Mouse (Mus musculus) testis, postnatal 14 days (tissue): ENCODE data around the gene Hoxc8.

Experiments used
- DNase-seq: peaks from one replicate; pipeline ENCODE4 v3.0.0; 2021; ENCODE audit warnings: low spot score

Hoxc8 gene

DNA sequence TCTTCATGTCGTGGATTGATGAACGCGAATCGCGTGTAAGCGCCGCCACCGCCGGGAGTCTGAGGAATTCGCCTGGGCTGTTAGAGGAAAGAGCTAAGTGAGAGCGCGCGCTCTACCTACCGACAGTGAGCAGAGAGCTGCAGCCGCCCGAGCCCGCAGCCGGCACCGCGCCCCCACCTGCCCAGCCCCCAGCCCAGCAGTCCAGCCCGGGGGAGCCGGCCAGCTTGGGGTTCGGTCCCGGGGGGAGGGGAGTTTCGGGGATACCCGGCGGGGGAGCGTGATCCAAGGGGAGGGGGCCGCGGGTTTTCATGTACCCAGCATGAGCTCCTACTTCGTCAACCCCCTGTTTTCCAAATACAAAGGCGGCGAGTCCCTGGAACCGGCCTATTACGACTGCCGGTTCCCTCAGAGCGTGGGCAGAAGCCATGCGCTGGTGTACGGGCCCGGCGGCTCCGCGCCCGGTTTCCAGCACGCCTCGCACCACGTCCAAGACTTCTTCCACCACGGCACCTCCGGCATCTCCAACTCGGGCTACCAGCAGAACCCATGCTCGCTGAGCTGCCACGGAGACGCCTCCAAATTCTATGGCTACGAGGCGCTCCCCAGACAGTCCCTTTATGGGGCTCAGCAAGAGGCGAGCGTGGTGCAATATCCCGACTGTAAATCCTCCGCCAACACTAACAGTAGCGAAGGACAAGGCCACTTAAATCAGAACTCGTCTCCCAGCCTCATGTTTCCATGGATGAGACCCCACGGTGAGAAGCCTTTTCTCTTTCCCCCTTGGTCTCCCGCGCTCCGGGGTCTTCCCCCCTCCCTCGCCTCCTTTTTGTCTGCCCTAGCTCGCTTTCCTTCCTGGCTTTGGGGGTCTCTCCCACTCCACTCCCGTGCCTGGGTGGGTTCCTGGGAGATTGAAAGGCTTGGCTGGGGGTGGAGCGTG lies at the start of gene Hoxc8:
Gene Hoxc8, plus strand, starts transcription at position 147 of the 937 bp plus-strand sequence.
- no peak for DNase-seq

DNA sequence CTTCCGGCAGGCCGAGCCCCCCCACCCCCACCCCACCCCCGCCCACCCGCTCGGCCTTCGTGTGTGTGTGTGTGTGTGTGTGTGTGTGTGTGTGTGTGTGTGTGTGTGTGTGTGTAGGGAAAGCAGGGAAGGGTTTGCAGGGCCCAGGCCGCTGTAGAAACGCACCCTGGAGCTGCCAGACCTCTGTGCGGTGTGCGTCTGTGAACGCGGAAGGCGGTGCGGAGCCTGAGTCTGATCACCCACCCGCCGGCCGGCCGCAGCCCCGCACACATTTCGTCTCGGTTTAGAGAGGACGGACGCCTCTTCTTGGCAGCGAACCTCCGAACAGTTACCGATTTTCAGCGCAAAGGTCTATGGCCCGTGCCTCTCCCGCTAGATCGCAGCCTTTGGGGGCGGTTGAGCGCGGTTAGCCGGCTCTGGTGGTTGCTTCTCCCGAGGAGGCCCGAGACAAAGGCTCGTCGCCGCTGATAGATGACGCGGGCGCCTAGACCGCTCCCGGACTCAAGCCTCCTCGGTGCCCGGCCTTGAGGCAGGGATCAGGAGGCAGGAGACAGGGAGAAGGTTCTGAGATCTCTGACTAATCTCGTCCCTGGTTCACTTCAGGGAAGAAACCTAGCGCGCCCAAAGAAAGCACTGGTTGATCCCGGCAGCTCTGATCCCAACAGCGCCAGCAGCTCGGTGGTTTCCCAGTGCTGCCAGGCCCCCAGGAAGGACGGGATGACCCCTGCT lies 47.5 kb upstream of the Hoxc8 start:
- DNase-seq, result no peak

- DNase-seq, result no peak
Observed at GRCm38 (mm10) chr15:102943468-102943813, 47.0 kb upstream of the Hoxc8 start.

GRCm38 (mm10) chr15:102945185-102946077 lies 45.0 kb upstream of the Hoxc8 start:
- no peak for DNase-seq

DNA sequence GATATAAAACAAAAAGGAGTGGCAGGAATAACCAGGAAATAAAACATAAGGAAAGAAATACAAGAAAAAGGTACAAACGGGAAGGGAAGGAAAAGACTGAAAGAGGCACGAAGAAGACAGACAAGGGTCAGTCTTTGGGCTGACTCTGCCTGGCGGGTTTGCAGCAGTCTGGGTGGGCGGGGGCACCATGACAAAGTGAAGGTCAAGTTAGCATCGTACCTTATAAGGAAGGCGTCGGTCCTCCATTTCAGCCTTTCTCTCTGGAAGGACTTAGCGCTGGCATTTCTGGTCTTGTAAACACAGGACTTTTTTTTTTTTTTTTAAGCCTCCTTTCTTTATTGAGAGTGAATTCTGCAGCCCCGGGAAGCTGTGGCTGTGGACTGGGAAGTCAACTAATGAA lies 43.1 kb upstream of the Hoxc8 start:
- DNase-seq, result no peak

DNA sequence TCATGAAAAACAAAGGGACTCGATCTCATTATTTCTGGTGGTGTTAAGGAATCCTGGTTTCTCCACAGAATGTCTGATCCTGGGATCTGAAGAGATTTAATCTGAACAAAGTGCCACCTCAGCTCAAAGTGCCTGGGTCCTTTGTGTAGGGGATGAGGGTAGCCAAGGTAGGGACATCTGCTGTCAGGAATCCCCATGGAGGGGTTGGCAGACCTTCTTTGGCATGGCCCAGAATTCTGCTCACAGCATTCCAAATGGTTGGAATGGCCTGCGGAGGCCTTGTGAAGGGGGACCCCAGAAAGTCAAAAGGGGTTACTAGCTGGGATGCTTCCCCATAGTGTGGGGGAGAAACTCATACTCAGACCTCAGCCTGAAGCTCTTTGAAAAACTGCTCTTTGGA lies 41.6 kb upstream of the Hoxc8 start:
- no peak for DNase-seq

DNA sequence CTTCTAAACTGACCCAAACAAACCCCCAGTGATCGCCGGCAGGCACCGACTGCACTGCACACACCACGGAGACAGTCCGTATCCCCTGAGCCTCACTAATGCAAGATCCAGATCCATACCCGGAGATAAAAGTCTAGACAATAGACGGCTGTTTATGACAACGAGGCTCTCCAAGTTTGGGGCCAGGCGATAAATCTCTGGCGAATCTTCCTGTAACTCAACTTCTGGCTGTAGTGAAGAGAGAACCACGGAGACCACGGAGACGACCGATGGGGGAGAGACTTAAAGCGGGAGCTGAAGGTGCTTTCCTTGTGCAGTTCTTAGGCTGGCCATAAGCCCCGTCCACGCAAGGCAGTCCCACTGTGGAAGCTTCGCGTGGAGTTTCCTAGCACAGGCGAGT lies 40.7 kb upstream of the Hoxc8 start:
- DNase-seq, result no peak

DNA sequence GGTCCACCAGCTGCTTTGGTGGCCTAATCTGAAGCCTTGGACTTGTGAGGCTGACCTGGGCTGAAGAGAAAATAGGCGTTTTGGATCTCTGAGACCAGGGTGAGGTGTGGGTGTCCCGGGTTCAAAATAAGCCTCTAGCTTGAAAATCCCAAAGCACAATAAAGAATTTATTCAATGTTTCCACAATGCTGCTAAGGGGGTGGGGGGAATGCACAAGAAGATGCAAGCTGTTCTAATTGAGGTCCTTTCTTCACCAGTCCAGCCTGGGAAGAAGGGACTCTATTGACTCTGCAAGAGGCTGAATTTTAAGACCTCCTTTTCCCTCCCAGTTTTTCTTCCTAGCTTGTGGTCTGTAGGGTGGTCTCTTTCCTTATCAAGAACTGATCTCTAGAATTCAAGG lies 39.5 kb upstream of the Hoxc8 start:
- DNase-seq, result no peak

- no peak for DNase-seq
Observed at GRCm38 (mm10) chr15:102953561-102953960, 36.8 kb upstream of the Hoxc8 start.

DNA sequence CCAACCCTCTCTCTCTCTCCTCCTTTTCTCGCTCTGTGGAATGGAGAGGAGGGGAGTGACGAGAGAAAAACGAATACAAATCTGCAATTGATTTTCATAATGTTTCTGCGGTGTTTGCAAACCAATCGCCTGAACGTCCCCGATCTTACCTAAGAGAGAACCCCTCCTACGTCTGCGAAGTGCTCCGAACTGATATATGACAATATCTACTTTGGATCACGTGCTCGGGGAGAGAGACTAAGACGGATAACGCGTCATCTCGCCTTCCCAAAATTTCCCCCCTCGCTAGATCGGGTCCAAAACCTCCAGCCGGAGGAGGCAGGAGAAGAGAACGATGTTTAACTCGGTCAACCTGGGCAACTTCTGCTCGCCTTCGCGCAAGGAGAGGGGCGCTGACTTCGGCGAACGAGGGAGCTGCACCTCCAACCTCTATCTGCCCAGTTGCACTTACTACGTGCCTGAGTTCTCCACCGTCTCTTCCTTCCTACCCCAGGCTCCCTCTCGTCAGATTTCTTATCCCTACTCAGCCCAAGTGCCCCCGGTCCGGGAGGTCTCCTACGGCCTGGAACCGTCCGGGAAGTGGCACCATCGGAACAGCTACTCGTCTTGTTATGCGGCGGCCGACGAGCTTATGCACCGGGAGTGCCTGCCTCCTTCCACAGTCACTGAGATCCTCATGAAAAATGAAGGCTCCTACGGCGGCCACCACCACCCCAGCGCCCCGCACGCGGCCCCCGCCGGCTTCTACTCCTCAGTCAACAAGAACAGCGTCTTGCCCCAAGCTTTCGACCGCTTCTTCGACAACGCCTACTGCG lies 36.0 kb upstream of the Hoxc8 start, which contains the start of gene Hoxc11:
Gene Hoxc11, plus strand, starts transcription at position 236 of the 815 bp plus-strand sequence.
- DNase-seq, result no peak

DNA sequence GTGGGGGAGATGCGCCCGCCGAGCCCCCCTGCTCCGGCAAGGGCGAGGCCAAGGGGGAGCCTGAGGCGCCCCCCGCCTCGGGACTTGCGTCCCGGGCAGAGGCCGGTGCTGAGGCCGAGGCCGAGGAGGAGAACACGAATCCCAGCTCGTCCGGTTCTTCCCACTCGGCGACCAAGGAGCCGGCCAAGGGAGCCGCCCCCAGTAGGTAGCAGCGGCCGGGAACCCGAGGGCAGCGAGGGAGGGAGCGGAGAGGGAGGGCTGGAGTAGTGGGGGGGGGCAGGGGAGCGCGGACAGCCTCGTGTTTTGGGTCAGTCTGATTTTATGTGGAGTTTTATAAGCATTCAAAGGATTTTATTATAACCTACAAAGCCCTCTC lies 35.4 kb upstream of the Hoxc8 start:
- DNase-seq, result no peak

GRCm38 (mm10) chr15:102955833-102956640 lies 34.4 kb upstream of the Hoxc8 start:
- DNase-seq, result no peak

- no peak for DNase-seq
Observed at GRCm38 (mm10) chr15:102956906-102957305, 33.5 kb upstream of the Hoxc8 start.

DNA sequence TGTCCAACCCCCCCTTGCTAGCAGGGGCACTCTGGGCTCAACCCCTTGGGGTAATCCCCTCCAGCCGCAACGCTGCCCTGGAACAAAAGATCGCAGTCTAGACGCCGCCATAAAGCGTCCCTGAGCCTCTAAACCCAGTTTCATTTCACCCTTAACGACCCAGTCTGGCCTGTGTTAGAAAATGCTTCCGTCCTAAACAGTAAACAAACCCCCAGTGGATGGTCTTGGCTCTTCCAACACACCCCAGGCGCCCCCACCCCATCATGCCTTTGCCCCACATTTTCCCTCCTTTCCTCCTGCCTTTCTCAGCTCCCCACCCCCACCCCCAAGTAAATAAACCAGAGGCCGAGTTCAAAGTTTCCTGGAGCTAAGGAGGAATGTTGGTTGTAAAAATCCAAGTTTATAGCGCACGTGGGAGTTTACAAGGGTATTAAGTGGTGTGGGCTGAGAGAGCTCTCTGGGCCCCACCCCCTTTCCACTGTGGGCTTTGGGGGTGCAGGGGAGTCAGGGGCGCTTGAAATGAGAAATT lies 30.7 kb upstream of the Hoxc8 start:
- DNase-seq, result no peak

- no peak for DNase-seq
Observed at GRCm38 (mm10) chr15:102961728-102962127, 28.7 kb upstream of the Hoxc8 start.

DNA sequence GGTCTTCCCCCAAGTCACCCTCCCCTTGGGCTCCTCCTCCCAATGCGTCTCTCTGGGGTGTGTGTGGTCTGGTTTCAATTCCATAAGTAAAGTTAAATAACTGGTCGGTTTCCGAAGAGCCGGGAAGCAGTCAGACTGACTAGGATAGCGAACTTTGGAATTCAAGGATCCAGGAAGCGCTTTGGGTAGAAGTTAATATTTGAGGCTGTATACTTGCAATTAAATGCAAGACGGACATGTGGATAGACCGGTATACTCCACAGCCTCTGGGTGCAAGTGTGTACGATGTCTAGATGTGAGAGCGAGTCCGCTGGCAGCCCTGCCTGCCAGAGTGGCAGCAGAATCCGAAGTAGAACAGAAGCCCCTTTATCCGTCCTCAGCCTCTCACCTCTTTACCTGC lies 27.9 kb upstream of the Hoxc8 start:
- no peak for DNase-seq

- no peak for DNase-seq
Observed at GRCm38 (mm10) chr15:102963259-102963658, 27.1 kb upstream of the Hoxc8 start.

GRCm38 (mm10) chr15:102963671-102964640 lies 26.5 kb upstream of the Hoxc8 start:
- DNase-seq, result no peak
